Mouse (Mus musculus) erythroblast, embryonic 14.5 days (primary cell): ENCODE results near the gene Cdhr5.

Experiments used
- GATA1 ChIP-seq: IDR thresholded peaks from 2 replicates; pipeline ENCODE4 v1.6.1; 2012; ENCODE audit warnings: low read length, inconsistent platforms, mixed read lengths
- TAL1 ChIP-seq: IDR thresholded peaks from 3 replicates; pipeline ENCODE4 v1.6.1; 2012; ENCODE audit warnings: low read length, inconsistent platforms, mixed read lengths

DNA sequence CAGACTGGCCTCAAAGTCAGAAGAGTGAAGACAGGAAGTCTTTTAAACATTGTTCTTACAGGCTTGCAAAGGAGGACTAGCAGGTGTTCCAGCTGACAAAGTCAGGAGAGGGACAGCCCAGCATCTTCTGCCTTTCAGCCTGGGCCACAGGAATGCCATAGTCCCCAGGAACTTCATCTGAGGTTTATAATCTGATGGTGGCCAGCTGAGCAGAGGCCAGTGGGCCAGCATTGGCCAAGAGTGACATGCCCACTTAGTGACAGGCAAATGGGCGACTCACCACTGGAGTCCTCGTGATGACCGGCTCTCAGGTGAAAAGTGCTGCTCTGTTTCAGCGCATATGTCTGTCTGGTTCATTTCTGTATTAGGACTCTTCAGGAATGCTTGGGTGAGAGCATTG lies 46.0 kb downstream of the Cdhr5 start:
- TF ChIP-seq GATA1 (no peak), TAL1 (no peak)
